Mouse (Mus musculus) monocyte, adult 59 days (primary cell): ENCODE data around the gene Gm7358. TPM values are rescaled to one million over a fixed set of nuclear protein-coding genes. Genes with fewer than 3 reads are reported as not detected.

ENCODE experiments used
- total RNA-seq, 2 experiments: library from RNA; stranded (reverse); gene quantifications; one replicate each; pipeline ENCODE4 v1.2.4; 2023

Gm7358 gene
- not detected for total RNA-seq

DNA sequence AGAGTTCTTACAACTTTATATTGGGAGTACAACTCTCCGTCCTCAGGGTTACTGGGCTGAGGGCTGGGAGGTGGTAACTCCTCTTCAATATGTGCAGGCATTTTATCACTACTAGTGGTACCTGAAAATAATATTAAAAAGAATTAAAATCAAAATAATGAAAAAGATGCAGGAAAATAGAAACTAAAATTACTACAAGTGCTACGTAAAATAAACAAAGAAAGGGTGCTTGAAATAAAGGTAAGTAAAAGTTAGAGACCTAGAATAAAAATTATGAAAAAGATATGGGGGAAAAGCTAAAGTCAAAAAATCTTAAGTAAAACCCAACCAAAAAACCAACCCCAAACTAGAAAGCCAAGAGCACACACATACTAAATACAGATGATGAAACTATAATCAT lies at the start of gene Gm7358:
Gene Gm7358, minus strand, starts transcription at position 101 of the 400 bp plus-strand sequence.

Other genes starting within 250 kb of the Gm7358 start
- gene Gm7168, start 111.2 kb downstream of the Gm7358 start, total RNA-seq = not detected
- not detected for gene Gm7356, start 55.8 kb downstream of the Gm7358 start, total RNA-seq
- gene Dact2, start 144.8 kb upstream of the Gm7358 start, total RNA-seq = not detected
- gene Smoc2, start 220.0 kb upstream of the Gm7358 start, total RNA-seq = not detected